Mouse (Mus musculus) liver, adult 10 weeks (tissue): Measurements from ENCODE around the gene Ambra1. TPM values are rescaled to one million over a fixed set of nuclear protein-coding genes. Genes with fewer than 3 reads are reported as not detected.

Experiments used
- polyA plus RNA-seq: library from polyadenylated mRNA; stranded (reverse); fragments of 350-450 nt; fragmentation: Illumina TruSeq; extraction: RNeasy Lipid Tissue Mini Kit (QIAGEN cat#74804); gene quantifications from one replicate; pipeline ENCODE4 v1.2.3, GENCODE M21; 2014; ENCODE audit warnings: low read depth, low replicate concordance

Gene Ambra1
- 2.9 TPM for polyA plus RNA-seq

DNA sequence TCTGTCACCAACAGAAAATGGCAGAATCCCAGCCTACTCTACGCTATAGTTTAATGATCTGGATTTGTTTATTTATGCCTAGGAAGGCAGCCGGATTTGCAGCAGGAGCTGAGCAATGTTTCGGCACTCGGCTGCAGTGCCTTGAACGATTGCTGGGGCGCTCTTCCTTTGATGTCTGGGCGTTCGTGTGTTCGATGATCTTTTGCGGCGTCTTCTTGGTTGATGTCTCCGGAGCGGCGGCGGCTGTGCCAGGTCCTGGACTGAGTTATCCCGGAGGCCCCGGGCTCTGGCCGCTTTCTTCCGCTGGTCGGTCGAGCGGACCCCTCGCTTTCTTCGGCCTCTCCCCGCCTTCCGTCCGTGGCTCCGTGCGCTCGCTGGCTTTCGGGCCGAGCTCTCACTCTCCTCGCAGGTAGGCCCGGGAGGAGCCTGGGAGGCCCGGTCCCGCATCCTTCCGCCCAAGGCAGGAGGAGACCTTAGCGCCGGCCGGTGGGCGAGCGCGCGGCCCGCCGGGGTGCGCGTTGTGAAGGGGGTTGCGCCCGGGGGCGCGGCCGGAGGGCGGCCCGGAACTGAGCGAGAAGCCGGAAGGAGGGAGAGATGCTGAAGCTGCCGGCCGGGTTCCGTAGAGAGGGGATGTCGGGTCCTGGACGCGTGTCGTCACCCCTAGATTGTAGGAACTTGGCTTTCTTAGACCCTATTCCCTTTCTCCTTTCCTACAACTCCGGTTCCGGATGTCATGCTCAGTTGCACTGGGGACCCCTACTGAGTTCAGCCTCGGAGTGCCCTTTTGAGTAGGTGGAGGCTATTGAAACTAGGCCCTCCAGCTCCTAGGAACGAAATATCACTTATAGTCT is at the start of gene Ambra1:
Gene Ambra1 (plus strand): TSS at position 164 of the 851 bp plus-strand sequence.

DNA sequence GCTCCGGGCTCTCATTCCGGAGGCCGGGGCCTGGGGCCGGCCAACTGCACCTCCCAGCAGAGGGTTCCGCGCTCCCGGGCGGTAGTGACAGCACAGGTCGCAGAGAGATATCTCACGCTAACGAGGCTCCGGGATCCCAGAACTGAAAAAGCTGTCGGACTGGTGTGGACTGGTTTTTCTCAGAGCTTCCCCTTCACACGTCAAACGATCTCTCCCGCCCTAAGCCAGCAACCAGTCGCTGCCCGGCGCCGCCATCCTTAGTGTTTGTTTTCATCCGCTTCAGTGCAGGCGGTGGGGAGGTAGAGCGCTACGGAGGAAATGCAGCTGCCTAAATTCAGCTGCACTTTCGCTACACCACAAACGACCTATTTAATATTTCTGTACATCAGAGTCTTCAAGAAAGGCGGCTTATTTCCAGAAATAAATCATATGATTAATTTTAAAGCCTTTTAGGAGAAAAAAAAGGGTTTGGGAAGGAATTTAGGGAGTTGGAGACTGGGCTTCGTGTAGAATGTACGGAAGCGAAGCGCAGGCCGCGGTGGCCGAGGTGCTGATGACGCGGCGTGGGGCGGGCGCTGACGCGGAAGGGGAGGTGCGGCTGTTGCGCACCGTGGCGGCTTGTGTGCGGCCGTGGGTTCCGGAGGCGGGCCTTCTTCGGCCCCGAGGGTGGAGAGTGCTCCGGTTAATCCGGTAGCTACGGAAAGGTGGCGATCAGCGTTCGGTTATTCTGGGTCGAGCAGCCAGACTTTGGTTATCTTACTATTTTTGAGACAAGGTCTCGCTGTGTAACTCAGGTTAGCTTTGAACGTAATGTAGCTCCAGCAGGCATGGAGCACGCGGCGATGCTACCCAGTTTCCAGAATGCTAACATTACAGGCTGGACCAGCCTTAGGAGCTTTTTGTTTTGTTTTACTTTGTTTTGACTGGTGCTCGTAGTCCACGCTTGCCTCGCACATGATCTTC is 19.4 kb upstream of the Ambra1 start, which contains the start of the genes Atg13 and Harbi1:
Gene Atg13 (minus strand): TSS at position 305 of the 963 bp plus-strand sequence.
Gene Harbi1 (plus strand): TSS at position 581 of the 963 bp plus-strand sequence.

DNA sequence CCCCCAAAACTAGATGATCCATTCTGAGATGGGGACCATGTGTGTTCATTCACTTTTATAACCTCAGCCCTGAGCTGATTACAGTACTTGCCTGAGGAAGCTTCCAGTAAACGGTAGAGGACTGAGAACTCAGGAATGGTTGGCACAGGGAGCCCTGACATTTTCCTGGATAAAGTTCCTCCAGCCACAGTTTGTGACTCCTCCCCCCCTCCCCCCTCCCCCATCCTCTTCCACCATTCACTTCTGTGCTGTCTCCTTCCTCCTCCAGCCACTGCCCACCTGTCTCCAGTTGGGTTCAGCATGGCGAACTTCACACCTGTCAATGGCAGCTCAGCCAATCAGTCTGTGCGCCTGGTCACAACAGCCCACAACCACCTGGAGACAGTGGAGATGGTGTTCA is 197.0 kb downstream of the Ambra1 start, which contains the start of gene Chrm4:
Gene Chrm4 (plus strand): TSS at position 301 of the 400 bp plus-strand sequence.

DNA sequence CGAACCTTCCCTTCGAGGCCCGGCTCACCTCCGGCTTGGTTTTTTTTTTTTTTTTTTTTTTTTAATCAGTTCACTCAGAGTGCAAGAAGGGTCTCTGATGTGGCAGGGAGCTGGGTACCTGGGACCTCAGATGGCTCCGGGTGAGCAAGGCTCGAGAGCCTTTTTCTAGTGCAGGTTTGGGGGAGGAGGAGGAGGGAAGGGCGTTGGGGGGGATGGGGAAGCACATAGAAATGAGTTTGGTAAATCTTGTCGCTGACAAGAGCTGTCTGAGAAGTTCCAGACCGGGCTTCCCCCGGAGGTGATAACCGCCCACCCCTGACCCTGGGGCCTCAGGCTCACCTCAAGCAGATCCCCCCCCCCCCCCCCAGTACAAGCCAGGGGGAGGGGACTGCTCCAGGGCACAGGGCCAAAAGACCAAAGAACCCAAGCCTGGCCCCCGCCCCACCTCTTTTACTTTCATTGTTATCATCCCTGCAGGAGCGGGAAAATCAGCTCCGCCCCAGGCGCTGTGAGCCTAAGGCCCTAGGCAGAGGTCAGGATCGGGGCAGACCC is 202.3 kb downstream of the Ambra1 start, which contains the start of gene Mdk:
Gene Mdk (minus strand): TSS at position 138 of the 552 bp plus-strand sequence.

DNA sequence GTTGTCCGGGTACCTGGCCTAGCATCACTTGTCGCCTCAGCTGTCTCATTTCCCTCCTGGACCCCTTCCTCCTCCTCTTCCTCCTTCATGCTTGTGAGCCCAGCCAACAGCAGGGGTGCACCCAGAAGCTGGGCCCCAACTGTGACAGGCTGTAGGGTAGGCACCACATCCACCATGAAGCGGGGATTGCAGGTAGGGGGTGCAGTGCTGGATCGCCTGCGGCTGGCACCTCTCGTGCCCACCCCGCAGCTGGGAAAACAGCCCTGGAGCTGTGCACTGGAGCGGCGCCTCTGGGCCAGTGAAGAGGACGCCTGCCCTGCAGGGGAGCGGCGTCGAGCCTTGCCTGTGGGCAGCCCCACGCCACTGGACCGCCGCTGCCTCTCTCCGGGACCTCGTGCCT is 215.5 kb downstream of the Ambra1 start, which contains the start of gene Gm9821:
Gene Gm9821 (plus strand): TSS at position 221 of the 400 bp plus-strand sequence.

Other genes with a start within 250 kb of the Ambra1 start
- 6.8 TPM for gene Ckap5, start 203.4 kb upstream of the Ambra1 start, polyA plus RNA-seq
- gene F2, start 93.7 kb upstream of the Ambra1 start, polyA plus RNA-seq = 407 TPM
- gene Zfp408, start 80.3 kb upstream of the Ambra1 start, polyA plus RNA-seq = 1.0 TPM
- gene Arhgap1, start 80.3 kb upstream of the Ambra1 start, polyA plus RNA-seq = 4.8 TPM
- 14.6 TPM for gene Atg13, start 19.6 kb upstream of the Ambra1 start, polyA plus RNA-seq
- 19.9 TPM for gene Harbi1, start 19.3 kb upstream of the Ambra1 start, polyA plus RNA-seq
- gene Chrm4, start 197.1 kb downstream of the Ambra1 start, polyA plus RNA-seq = not detected
- gene Mdk, start 202.2 kb downstream of the Ambra1 start, polyA plus RNA-seq = not detected
- not detected for gene Gm9821, start 215.6 kb downstream of the Ambra1 start, polyA plus RNA-seq
- gene Dgkz, start 245.7 kb downstream of the Ambra1 start, polyA plus RNA-seq = 2.0 TPM